10 mouse cellular contexts compared by ENCODE assay signal in genomic region chr2:50110167-50110566, GRCm38 (mm10). TPM values are rescaled to one million over a fixed set of nuclear protein-coding genes. Genes with fewer than 3 reads are reported as not detected.
DNase-seq lines count a peak whose midpoint lies in the region; ATAC-seq and TF ChIP-seq lines count a peak whose summit lies in the region.
"Had no signal": no experiment of that assay in that cellular context is flagged by ENCODE, and none has a peak within 500 bp of the region (broad histone marks: within the 10 kb centered on the region; RNA-seq: fewer than 3 reads in every experiment).

No protein-coding gene starts in this region.

- ATAC-seq in frontal cortex, adult (ENCODE audit: low TSS enrichment) = peak; percentile 86
- peak; percentile 78 for ATAC-seq in lung, postnatal 0 days
- no peak for ATAC-seq in megakaryocyte progenitor cell, adult 5-6 weeks (replicated peaks; ENCODE audit: poor library complexity)
- ATAC-seq: Patski had no signal

- no peak overlapping the region for H3K4me3 ChIP-seq in lung, postnatal 0 days (ENCODE audit: low read depth, low read length)
- H3K4me3 ChIP-seq: heart, adult 2 months had no signal

- H3K36me3 ChIP-seq in lung, postnatal 0 days (ENCODE audit: insufficient read depth, low read length) = no peaks in the 10 kb centered on the region

- H3K9ac ChIP-seq in lung, postnatal 0 days (replicated peaks; ENCODE audit: low read depth) = no peak overlapping the region

- no peak for TF ChIP-seq CTCF in lung, postnatal 0 days (IDR thresholded peaks at IDR 0.05)

- intact Hi-C loops in left cerebral cortex, postnatal 10 days (cut with DNase I) = no loop called here
- intact Hi-C loops in heart, postnatal 36 days (cut with DNase I) = no loop called here

- no peak overlapping the region for H3K27ac ChIP-seq in lung, postnatal 0 days (ENCODE audit: low read length)
- H3K27ac ChIP-seq: heart, adult 2 months had no signal

- H3K4me1 ChIP-seq in lung, postnatal 0 days (ENCODE audit: insufficient read depth, low read depth, low read length) = 0 out of 2 replicates have a peak, but pooled peaks cover 4% of the 10 kb centered on the region

- H3K4me2 ChIP-seq in lung, postnatal 0 days (replicated peaks; ENCODE audit: low read depth, low read length) = peak overlapping the region; percentile 29

- H3K9me3 ChIP-seq in lung, postnatal 0 days (ENCODE audit: low read length) = no peaks in the 10 kb centered on the region

- TF ChIP-seq EP300 in lung, postnatal 0 days (IDR thresholded peaks at IDR 0.05) = no peak

- H3K27me3 ChIP-seq in lung, postnatal 0 days (replicated peaks; ENCODE audit: insufficient read depth, low read length) = no peaks in the 10 kb centered on the region
- H3K27me3 ChIP-seq: Patski had no signal

- 23% methylated on average over 10 of the region's 10 CpGs for WGBS in lung, postnatal 0 days

- DNase-seq in left cerebral cortex, postnatal 10 days (ENCODE audit: extremely low spot score in 1 of 2, low spot score in 2 of 2) = peak; percentile 15 to 54
- DNase-seq in left cerebral cortex, adult 8-10 months (ENCODE audit: low spot score in 2 of 2) = no peak
- peak; percentile 3 to 10 for DNase-seq in heart, postnatal 36 days
- DNase-seq in lung, postnatal 0 days (ENCODE audit: low spot score) = peak; percentile 60
- no peak for DNase-seq in adrenal gland, adult (ENCODE audit: inconsistent age in 2 of 2, low spot score in 1 of 2)
- DNase-seq in urinary bladder, postnatal 10 days (ENCODE audit: low spot score) = no peak

RNA-seq across cellular contexts. Expression of gene Lypd6, which starts 43.9 kb away (rescaled TPM):
- 10 to 100 TPM; 25.5 to 29.1 TPM for total RNA-seq in left cerebral cortex, postnatal 10 days (2021)
- 10 to 100 TPM; 20.0 to 33.1 (median 22.1) TPM for total RNA-seq in left cerebral cortex, adult 8-10 months (2022)
- total RNA-seq in heart, postnatal 36 days (2021) = under 1 TPM; 0.19 to 0.39 TPM
- 0.78 and 1.1 TPM in 2 replicates for polyA plus RNA-seq in lung, postnatal 0 days (2015; fragmentation: Nextera tagmentation; extraction: Ambion mirVana)
- total RNA-seq in megakaryocyte progenitor cell, adult 5-6 weeks (2015) = 0.12 TPM in 1 of 2 replicates, not detected in the other
- total RNA-seq in megakaryocyte progenitor cell, adult 5-6 weeks (2017) = not detected in 2 replicates
- polyA plus RNA-seq: Patski had no signal

Comparison
In these comparisons a context has a peak if more than half of its experiments do, and no peak if none do; other contexts are left out.
1. DNase-seq: peak in left cerebral cortex, postnatal 10 days (2 of 2), heart, postnatal 36 days (2 of 2) and lung, postnatal 0 days (single experiment); none in left cerebral cortex, adult 8-10 months (0 of 2), adrenal gland, adult (0 of 2) and urinary bladder, postnatal 10 days (single experiment).
2. RNA of gene Lypd6, which starts 43.9 kb away (total RNA-seq): 25.5 to 29.1 TPM in left cerebral cortex, postnatal 10 days and 20.0 to 33.1 TPM in left cerebral cortex, adult 8-10 months; 0.19 to 0.39 TPM in heart, postnatal 36 days and 0.12 TPM in megakaryocyte progenitor cell, adult 5-6 weeks; every median in the first group is over 10 times any median in the second.